Mouse (Mus musculus) skeletal muscle tissue, adult 2 months (tissue): ENCODE data around the gene C2cd2l.
"Not testable (repeated sequence)": the region's sequence is repeated elsewhere in the genome, so short reads cannot be mapped to it uniquely, and the experiment has no call there.

Experiments used
- DNase-seq: peaks from one replicate; pipeline ENCODE4 v3.0.0-alpha.2; 2012; ENCODE audit warnings: low read depth, low spot score

C2cd2l gene

DNA sequence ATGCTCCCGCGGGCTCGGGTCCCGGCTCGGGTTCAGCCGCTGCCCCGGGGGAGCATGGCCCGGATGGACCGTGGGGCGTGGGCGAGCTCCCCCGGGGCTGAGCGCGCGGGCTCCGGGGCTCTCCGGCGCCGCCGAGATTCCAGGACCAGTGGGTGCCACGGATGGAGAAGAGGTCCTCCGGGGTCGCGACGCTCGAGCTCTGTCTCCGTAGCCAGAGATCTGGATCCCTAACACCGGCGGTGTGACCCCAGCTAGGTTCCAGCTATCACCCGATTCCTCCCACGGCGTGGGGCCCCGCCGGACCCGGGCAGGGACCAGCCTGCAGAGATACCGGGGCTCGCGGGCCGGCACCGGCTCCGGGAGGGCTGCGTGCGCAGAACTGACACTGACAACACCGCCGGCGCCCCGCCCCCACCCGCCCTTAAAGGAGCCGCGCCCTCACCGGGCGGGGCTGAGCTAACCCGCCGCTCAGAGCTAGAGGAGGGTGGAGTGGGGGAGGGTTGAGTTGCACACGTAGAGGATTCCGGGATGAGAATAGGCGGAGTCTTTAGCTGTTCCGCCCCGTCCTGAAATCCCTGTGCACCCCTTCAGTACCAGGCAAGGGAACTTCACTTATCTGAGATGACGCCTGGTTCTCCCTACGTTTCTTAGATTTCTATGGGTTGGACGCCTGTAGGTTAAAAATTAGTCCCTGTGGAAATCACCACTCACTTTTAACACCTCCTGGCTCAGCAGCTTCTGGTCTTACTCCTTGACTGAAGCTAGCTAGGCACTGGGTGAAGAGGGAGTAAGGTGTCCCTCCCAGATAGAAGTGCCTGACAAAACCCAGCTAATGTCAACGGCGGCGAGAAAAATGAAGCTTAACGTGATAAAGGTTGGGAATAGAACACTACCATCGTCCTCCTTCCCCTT, at the start of gene C2cd2l:
Gene C2cd2l (minus strand): TSS at position 399 of the 912 bp plus-strand sequence.
- DNase-seq: peak; percentile 94

DNA sequence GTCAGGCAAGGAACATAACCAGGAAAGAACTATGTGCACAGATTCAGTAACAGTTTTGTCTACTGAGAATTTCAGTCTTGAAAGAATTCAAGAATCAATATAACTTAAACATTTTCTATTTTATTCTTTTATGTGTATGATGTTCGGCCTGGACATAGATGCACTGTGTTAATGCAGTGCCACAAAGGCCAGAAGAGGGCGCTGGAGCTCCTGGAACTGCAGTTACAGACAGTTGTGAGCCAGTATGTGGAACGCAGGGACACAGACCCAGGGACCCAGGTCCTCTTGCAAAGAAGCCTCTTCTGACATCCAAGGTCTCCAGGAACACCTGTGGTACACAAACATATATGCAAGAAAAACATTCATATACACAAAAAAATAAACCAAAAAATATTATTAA, 44.4 kb upstream of the C2cd2l start:
- DNase-seq: no peak

DNA sequence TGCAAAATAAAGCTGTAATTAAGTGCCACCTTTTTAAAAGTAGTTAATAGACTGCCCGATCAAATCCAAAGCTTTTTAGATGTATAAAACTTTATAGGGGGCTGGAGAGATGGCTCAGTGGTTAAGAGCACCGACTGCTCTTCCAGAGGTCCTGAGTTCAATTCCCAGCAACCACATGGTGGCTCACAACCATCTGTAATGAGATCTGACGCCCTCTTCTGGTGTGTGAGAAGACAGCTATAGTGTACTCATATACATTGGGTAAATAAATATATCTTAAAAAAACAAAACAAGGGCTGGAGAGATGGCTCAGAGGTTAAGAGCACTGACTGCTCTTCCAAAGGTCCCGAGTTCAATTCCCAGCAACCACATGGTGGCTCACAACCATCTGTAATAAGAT, 41.8 kb upstream of the C2cd2l start:
- DNase-seq: not testable (repeated sequence)

- DNase-seq: peak; percentile 97
Measured at GRCm38 (mm10) chr9:44361190-44361917, 41.3 kb upstream of the C2cd2l start, which contains the start of gene Vps11. Gene Vps11, minus strand, starts transcription at chr9:44361670.

- no peak for DNase-seq
Measured at GRCm38 (mm10) chr9:44357207-44357606, 37.1 kb upstream of the C2cd2l start.

DNA sequence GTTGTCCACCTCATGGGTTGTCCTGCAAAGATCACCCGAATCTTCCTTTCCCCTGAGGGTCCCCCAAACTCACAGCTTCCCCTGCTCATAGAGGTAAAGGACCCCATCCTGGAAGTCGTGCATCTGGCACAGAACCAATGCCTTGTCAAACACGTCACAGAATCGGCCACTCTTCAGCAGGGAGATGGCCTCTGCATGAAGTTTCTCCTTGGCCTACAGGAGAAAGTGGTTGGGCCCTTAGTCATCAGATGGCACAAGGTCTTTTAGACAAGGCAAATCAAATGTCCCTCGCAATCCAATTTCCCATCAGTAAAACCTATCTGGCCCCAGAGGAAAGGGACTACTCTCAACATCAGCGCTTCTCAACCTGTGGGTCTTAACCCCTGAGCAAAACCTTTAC, 33.1 kb upstream of the C2cd2l start:
- no peak for DNase-seq

GRCm38 (mm10) chr9:44352337-44352736, 32.3 kb upstream of the C2cd2l start:
- DNase-seq: no peak

DNA sequence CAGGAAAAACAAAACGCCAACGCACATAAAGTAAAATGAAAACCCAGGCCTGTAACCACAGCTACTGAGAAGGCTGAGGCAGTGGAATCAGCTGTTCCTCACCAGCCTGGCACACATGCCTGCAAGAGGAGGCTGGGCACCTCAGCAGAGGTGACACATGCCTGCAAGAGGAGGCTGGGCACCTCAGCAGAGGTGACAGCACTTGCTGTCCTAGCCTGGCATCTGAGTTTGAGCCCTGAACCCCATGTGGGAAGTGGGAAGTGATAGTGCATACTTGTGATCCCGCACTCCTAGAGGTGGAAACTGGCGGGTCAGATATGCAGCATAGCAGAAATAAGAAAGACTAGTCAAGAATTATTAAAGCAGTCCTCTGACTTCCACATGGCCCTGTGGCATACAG, 31.3 kb upstream of the C2cd2l start:
- no peak for DNase-seq

- no peak for DNase-seq
Measured at GRCm38 (mm10) chr9:44348546-44348945, 28.5 kb upstream of the C2cd2l start.

DNA sequence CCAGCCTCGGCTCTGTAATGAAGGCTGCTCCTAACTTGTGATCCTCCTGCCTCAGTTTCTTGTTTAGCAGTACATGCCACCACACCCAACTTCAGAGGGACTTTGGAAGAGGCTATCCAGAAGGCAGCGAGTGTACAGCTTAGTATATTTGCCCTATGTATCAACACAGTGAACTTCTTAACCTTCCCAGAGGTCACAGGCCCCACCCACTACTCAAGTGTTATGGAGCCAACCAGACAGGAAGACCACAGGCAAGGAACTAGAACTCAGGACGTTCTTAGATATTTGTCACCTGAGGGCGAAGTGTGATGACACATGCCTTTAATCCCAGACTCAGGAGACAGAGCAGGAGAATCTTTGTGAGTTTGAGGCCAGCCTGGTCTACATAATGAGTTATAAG, 27.5 kb upstream of the C2cd2l start:
- DNase-seq: no peak

GRCm38 (mm10) chr9:44347166-44347565, 27.1 kb upstream of the C2cd2l start:
- DNase-seq: no peak

DNA sequence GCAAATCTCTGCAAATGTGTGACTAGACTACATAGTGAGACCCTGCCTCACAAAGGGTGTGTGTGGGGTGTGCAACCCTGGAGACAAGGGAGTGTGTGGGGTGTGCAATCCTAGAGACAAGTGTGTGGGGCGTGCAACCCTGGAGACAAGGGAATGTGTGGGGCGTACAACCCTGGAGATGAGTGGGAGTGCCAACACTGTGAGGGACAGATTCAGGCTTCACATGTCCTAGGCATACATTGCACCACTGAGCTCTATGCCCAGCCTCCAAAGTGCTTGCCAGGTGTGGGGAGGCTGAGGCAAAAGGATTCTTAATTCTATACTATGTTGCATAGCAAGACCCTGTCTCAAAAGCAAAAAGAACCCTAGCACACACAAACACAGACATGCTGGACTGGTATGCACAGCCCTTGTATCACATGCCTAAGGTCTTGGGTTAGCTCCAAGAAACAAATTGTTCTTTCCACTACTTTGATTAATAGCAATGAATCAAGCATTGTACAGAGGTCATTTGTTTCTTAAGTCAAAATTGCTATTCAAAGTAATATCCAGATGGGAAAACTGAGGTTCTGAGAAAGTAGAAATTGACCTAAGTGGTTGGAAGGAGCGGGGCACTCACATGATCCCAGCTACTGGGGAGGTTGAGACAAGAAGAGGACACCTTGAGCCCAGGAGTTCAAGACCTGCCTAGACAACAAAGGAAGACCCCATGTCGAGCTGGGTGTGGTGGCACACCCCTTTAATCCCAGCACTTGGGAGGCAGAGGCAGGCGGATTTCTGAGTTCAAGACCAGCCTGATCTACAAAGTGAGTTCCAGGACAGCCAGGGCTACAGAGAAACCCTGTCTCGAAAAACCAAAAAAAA, 25.7 kb upstream of the C2cd2l start:
- no peak for DNase-seq

GRCm38 (mm10) chr9:44343781-44344421, 23.8 kb upstream of the C2cd2l start, which contains the start of gene Hmbs:
Gene Hmbs, minus strand, starts transcription at chr9:44344228.
- DNase-seq: peak; percentile 86

- DNase-seq: no peak
Measured at GRCm38 (mm10) chr9:44343290-44343689, 23.2 kb upstream of the C2cd2l start.

- DNase-seq: no peak
Measured at GRCm38 (mm10) chr9:44342605-44343004, 22.5 kb upstream of the C2cd2l start.

- DNase-seq: no peak
Measured at GRCm38 (mm10) chr9:44342173-44342572, 22.1 kb upstream of the C2cd2l start.

GRCm38 (mm10) chr9:44341487-44341886, 21.4 kb upstream of the C2cd2l start:
- DNase-seq: no peak

DNA sequence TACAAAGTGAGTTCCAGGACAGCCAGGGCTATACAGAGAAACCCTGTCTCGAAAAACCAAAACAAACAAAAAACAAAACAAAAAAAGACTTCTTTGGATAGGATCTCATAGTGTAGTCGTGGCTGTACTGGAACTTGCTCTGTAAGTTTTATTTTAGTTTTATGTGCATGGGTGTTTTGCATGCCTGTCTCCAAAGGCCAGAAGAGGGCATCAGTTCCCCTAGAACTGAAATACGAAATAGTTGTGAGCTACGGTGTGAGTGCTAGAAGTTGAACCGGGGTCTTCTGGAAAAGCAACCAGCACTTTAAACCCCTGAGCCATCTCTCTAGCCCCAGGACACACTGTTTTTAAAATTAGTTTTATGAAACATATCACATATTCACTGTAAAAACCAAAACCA, 18.5 kb upstream of the C2cd2l start:
- no peak for DNase-seq

DNA sequence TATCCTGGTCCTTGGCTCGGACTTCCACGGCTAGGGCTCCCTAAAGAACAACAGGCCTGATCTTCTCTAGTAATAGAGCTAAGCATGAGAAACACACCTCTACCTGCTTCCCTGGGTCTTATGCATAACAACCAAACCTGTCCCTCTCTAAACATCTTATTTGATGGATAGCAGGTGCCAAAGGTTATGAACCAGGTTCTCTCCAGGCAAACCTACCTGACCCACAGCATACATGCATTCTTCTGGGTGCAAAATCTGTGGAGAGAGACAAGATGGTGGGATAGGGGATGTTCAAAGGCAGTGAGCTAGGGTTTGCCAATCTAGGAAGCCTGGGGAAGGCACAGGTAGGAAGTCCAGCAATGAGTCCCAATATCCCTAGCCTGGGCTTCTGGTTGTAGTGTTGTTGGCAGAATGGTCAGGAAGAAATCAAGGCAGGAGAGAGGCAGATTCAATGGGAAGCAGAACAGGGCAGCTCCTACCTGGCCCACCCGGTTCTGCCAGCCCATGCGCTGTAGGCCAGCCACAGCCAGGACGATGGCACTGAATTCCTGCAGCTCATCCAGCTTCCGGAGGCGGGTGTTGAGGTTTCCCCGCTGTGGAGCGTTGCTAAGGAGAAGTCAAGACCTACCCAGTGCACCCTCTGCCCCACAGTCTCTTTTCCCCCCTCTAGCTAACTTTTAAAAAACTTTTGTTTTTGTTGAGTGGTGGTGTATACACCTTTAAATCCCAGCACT, 17.5 kb upstream of the C2cd2l start:
- DNase-seq: no peak

DNA sequence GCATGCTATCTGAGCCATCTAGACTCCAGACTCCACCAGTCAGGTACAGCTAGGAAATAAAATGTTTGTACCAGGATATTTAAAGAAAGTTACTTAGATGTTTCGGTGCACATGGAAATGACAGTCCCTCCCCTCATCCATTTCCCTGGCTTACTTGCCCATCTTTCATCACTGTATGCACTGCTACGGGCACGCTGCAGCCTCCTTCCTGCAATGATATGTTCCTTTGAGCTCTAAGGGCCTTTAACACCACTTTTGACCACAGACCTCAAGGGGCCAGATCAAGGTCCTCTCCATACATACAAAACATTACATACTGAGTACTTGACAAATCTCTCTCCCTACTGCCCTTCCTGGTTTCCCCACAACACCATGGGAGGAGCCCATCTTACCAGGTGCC, 16.9 kb upstream of the C2cd2l start:
- DNase-seq: no peak
